Mouse (Mus musculus) hindbrain, embryonic 13.5 days (tissue): ENCODE measurements at regions not wholly inside any gene's neighbourhood (a gene's known extent, or its start where the extent isn't known, plus 50 kb on each side); places are given as distances from the start of the nearest gene placed in this dataset.

Experiments
- ATAC-seq: fragments of 200-750 bp; cut with Nextera tagmentation; 2 replicates; pipeline ENCODE4 v1.8.0; 2017; ENCODE audit warnings: moderate TSS enrichment; ENCODE audit not compliant: low FRiP score
- H3K27ac ChIP-seq: fragments of 300-500 bp; sonication (generic); 2 replicates; pipeline ENCODE4 v1.5.1; 2015; ENCODE audit warnings: inconsistent platforms, mild to moderate bottlenecking, moderate library complexity
- H3K27me3 ChIP-seq: fragments of 300-500 bp; sonication (generic); 2 replicates; pipeline ENCODE4 v1.6.1; 2015; ENCODE audit warnings: mild to moderate bottlenecking, inconsistent platforms
- H3K36me3 ChIP-seq: fragments of 300-500 bp; sonication (generic); 2 replicates; pipeline ENCODE4 v1.6.1; 2015; ENCODE audit warnings: mild to moderate bottlenecking, inconsistent platforms
- H3K4me1 ChIP-seq: fragments of 300-500 bp; sonication (generic); replicated peaks from 2 replicates; pipeline ENCODE4 v1.6.1; 2015; ENCODE audit warnings: inconsistent platforms
- H3K4me2 ChIP-seq: fragments of 300-500 bp; sonication (generic); 2 replicates; pipeline ENCODE4 v1.6.1; 2015; ENCODE audit warnings: inconsistent platforms, mild to moderate bottlenecking, moderate library complexity
- H3K4me3 ChIP-seq: fragments of 300-500 bp; sonication (generic); 2 replicates; pipeline ENCODE4 v1.5.1; 2015; ENCODE audit warnings: mild to moderate bottlenecking, inconsistent platforms
- H3K9ac ChIP-seq: fragments of 300-500 bp; sonication (generic); 2 replicates; pipeline ENCODE4 v1.6.1; 2015; ENCODE audit warnings: mild to moderate bottlenecking, inconsistent platforms
- H3K9me3 ChIP-seq: fragments of 300-500 bp; sonication (generic); 2 replicates; pipeline ENCODE4 v1.6.1; 2016; ENCODE audit warnings: inconsistent platforms
- WGBS: fragments of 180-500 bp; shearing (Covaris S2); methylation state at CpG from one replicate; pipeline ENCODE4 v1.1.7; 2015; 5-methylcytosine and 5-hydroxymethylcytosine counted together

DNA sequence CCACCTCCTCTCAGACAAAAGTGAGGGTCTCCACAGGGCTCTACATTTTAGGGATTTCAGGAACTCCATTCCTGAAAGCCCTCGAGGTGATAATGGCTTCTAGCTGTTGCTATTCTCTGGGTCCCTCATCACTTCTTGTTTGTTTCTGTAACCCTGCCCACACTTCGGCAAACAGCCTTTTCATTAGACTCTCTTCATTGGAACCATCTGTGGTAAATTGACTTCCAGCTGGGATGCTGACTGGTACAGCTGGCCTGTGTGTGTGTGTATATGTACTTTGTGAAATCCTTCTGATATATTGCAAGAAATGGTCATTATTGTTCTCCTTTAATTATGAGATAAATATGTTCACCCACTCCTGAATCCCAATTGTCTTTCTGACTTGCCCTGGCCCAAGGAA is 50.3 kb downstream of the Gm10192 start:
- WGBS = 32% methylated on average over 2 of the region's 2 CpGs
- no peak overlapping the region for H3K27ac ChIP-seq
- 0 out of 2 replicates have a peak, but pooled peaks have one; percentile 54 for ATAC-seq
- H3K36me3 ChIP-seq = no peaks in the 10 kb centered on the region
- no peak overlapping the region for H3K4me2 ChIP-seq
- H3K27me3 ChIP-seq = no peaks in the 10 kb centered on the region
- no peak overlapping the region for H3K4me3 ChIP-seq
- H3K4me1 ChIP-seq = no peaks in the 10 kb centered on the region
- no peak overlapping the region for H3K9ac ChIP-seq
- H3K9me3 ChIP-seq = no peaks in the 10 kb centered on the region

DNA sequence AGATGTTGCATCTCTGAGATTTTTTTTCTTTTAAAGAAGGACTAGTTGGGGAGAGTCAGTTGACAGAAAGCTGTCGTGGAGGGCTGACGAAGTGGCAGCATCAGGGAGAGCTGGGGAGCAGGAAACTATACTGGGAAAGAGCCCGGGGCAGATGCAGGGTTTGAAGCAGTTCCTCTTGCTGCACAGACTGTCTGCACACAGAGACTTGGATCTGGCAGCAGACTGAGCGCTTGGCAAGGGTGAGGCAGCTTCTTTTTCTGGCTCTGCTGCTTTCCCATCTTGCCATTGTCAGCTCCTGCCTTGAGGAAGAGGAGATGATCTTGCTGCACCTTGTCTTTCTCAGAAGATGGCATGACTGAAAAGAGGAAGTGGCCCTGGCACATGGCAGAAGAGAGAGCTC is 55.2 kb downstream of the Gm10192 start:
- no peak for ATAC-seq
- Histone ChIP-seq H3K4me3 (no peak overlapping the region), H3K36me3 (no peaks in the 10 kb centered on the region), H3K27me3 (no peaks in the 10 kb centered on the region), H3K4me1 (no peaks in the 10 kb centered on the region), H3K9ac (no peak overlapping the region), H3K4me2 (no peak overlapping the region), H3K27ac (no peak overlapping the region), H3K9me3 (no peaks in the 10 kb centered on the region)
- WGBS = 68% methylated on average over 4 of the region's 4 CpGs

DNA sequence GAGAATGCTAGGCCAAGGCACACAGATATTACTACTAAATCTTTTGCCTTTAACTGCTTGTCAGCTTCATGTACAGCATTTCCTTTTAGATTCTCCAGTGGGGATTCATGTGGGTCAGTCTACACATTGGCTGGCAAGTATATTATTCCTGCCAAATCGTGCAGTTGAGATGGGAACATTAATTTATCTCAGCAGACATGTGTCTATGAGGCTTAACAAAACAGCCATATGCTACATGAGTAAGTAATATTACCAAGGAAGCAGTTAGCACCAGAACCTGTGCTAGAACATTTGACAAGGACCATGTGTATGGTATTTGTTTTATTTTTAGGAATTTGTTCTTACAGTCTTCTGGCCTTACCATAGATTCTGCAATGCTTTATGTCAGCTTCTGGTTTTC is 59.1 kb downstream of the Gm10192 start:
- no peak for ATAC-seq
- Histone ChIP-seq H3K4me3 (no peak overlapping the region), H3K4me1 (no peaks in the 10 kb centered on the region), H3K9me3 (no peaks in the 10 kb centered on the region), H3K4me2 (no peak overlapping the region), H3K9ac (no peak overlapping the region), H3K27me3 (no peaks in the 10 kb centered on the region), H3K27ac (no peak overlapping the region), H3K36me3 (no peaks in the 10 kb centered on the region)
- 69% methylated on average over 1 of the region's 1 CpGs for WGBS

GRCm38 (mm10) chr4:97121952-97122351 is 61.0 kb downstream of the Gm10192 start:
- no peak overlapping the region for H3K27ac ChIP-seq
- no peaks in the 10 kb centered on the region for H3K9me3 ChIP-seq
- no peak overlapping the region for H3K9ac ChIP-seq
- H3K27me3 ChIP-seq = no peaks in the 10 kb centered on the region
- H3K4me2 ChIP-seq = no peak overlapping the region
- no peak for ATAC-seq
- H3K4me3 ChIP-seq = no peak overlapping the region
- no peaks in the 10 kb centered on the region for H3K4me1 ChIP-seq
- H3K36me3 ChIP-seq = no peaks in the 10 kb centered on the region
- WGBS = 90% methylated on average over 2 of the region's 2 CpGs

- Histone ChIP-seq H3K36me3 (no peaks in the 10 kb centered on the region), H3K27ac (no peak overlapping the region), H3K4me3 (no peak overlapping the region), H3K4me2 (no peak overlapping the region), H3K9me3 (no peaks in the 10 kb centered on the region), H3K9ac (no peak overlapping the region), H3K27me3 (no peaks in the 10 kb centered on the region), H3K4me1 (no peaks in the 10 kb centered on the region)
- WGBS = 89% methylated on average over 2 of the region's 2 CpGs
- no peak for ATAC-seq
Measured at GRCm38 (mm10) chr4:97119459-97119858, 63.5 kb downstream of the Gm10192 start.

GRCm38 (mm10) chr4:97117016-97117415 is 66.0 kb downstream of the Gm10192 start:
- Histone ChIP-seq H3K27me3 (no peaks in the 10 kb centered on the region), H3K9me3 (no peaks in the 10 kb centered on the region), H3K9ac (no peak overlapping the region), H3K27ac (no peak overlapping the region), H3K36me3 (no peaks in the 10 kb centered on the region), H3K4me1 (no peaks in the 10 kb centered on the region), H3K4me2 (no peak overlapping the region), H3K4me3 (no peak overlapping the region)
- WGBS = 69% methylated on average over 1 of the region's 1 CpGs
- ATAC-seq = no peak

GRCm38 (mm10) chr4:97102752-97103052 is 80.3 kb downstream of the Gm10192 start:
- H3K4me2 ChIP-seq = no peak overlapping the region
- no peak overlapping the region for H3K9ac ChIP-seq
- WGBS = 76% methylated on average over 1 of the region's 1 CpGs
- no peaks in the 10 kb centered on the region for H3K9me3 ChIP-seq
- no peak overlapping the region for H3K27ac ChIP-seq
- H3K36me3 ChIP-seq = no peaks in the 10 kb centered on the region
- H3K4me3 ChIP-seq = no peak overlapping the region
- H3K4me1 ChIP-seq = no peaks in the 10 kb centered on the region
- no peak for ATAC-seq
- no peaks in the 10 kb centered on the region for H3K27me3 ChIP-seq

DNA sequence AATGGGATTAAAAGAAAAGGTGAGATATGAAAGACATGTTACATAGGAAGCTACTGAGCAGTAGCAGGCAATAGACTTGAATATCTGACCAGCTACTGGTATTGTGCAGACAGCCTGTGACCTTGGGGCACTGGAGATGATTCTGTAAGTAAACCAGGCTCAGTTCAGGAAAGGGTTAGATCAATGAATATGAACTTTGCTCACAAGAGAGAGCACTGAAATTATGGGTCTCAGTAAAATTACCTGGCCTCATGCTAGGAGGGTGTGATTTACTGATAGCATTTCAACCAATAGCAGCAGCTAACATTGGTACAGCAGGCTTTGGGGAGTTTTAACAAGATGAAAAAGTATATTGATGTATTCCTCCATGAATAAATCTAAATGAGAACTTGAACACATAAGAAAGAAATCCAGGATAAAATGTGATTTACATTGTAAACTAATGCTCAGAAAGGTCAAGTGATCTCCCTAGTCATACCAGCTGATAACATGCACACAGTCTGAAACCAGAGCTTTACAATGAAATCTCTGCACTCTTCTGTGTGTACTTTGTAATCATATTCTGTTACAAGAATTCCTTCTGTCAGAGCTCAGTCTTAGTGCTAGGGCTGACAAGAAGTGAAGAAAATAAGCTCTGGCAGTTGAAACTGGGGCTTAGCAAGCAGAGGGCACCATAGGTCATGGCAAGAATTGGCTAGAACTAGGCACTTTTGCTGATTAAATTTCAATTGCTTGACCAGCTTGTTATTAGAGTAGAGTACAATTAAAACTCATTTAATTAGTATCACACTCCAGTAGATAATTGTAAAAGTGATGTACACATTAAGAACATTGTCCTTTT is 80.8 kb downstream of the Gm10192 start:
- no peaks in the 10 kb centered on the region for H3K36me3 ChIP-seq
- no peaks in the 10 kb centered on the region for H3K27me3 ChIP-seq
- H3K4me1 ChIP-seq = no peaks in the 10 kb centered on the region
- no peaks in the 10 kb centered on the region for H3K9me3 ChIP-seq
- H3K4me3 ChIP-seq = no peak overlapping the region
- no peak overlapping the region for H3K4me2 ChIP-seq
- H3K9ac ChIP-seq = no peak overlapping the region
- no peak for ATAC-seq
- no peak overlapping the region for H3K27ac ChIP-seq

- Histone ChIP-seq H3K27ac (no peak overlapping the region), H3K27me3 (no peaks in the 10 kb centered on the region), H3K4me1 (no peaks in the 10 kb centered on the region), H3K4me2 (no peak overlapping the region), H3K36me3 (no peaks in the 10 kb centered on the region), H3K9me3 (no peaks in the 10 kb centered on the region), H3K9ac (no peak overlapping the region), H3K4me3 (no peak overlapping the region)
- no peak for ATAC-seq
- WGBS = 86% methylated on average over 3 of the region's 3 CpGs
Measured at GRCm38 (mm10) chr4:97099721-97100120, 83.2 kb downstream of the Gm10192 start.

DNA sequence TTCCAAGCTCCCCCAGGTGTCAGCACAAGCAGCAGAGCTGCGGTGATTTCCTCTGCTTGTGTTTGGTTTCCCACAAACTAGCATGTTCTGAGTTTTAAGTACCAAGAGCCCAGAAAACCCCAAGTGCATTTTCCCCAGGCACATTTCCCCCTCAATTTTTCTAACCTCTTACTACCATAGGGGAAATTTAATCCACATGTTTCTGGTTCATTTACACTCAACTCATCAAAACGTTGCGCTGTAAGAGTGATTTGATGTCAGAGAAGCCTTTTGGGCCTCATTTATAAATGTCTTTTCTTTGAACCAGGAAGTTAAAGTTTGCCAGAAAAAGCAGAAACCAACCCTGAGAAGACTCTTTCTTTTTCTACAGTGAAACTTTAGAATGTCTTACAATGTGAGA is 89.4 kb downstream of the Gm10192 start:
- no peaks in the 10 kb centered on the region for H3K27me3 ChIP-seq
- H3K9me3 ChIP-seq = no peaks in the 10 kb centered on the region
- H3K9ac ChIP-seq = no peak overlapping the region
- 78% methylated on average over 3 of the region's 3 CpGs for WGBS
- ATAC-seq = no peak
- H3K4me1 ChIP-seq = no peaks in the 10 kb centered on the region
- no peaks in the 10 kb centered on the region for H3K36me3 ChIP-seq
- H3K27ac ChIP-seq = no peak overlapping the region
- no peak overlapping the region for H3K4me2 ChIP-seq
- H3K4me3 ChIP-seq = no peak overlapping the region

GRCm38 (mm10) chr4:97050735-97051134 is 132.2 kb downstream of the Gm10192 start:
- no peak for ATAC-seq

DNA sequence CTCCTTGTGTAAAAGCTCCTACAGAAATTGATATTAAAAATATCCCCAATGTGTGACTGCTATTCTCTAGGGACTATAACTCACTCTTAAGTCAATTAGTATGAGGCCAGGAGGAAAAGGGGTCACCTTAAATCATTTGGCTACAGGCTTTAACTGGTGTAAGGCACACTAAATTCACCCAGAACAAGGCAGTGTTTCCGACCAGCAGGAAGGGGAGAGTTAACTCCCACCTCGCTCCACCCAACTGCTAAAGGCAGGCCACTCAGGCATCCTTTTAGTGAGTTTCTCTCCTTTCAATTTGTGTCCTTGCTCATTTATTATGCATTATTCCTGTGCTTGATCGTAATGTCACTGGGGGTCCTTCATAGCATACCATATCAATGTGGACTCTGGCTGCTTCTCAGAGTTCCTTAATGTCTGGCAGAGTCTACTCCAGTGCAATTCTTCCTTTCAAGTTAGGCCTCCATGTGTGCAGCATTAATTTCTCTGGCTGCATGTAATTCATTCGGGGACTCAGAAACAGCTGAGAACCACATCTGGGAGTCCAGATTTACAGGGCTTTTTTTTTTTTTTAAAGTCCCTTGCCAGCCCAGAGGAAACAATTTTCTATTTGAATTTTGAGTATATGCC is 133.8 kb downstream of the Gm10192 start:
- H3K9ac ChIP-seq = no peak overlapping the region
- no peaks in the 10 kb centered on the region for H3K36me3 ChIP-seq
- no peak overlapping the region for H3K4me2 ChIP-seq
- no peak overlapping the region for H3K27ac ChIP-seq
- H3K9me3 ChIP-seq = no peaks in the 10 kb centered on the region
- 0 out of 2 replicates have a peak, but pooled peaks have one; percentile 32 for ATAC-seq
- H3K4me1 ChIP-seq = peaks cover 5% of the 10 kb centered on the region; the same call in 1 of the 2 replicates
- no peaks in the 10 kb centered on the region for H3K27me3 ChIP-seq
- H3K4me3 ChIP-seq = no peak overlapping the region
- WGBS = 54% methylated on average over 4 of the region's 4 CpGs

More at GRCm38 (mm10) chr4:97050735-97051134, 132.2 kb downstream of the Gm10192 start:
- no peaks in the 10 kb centered on the region for H3K36me3 ChIP-seq
- peaks cover 5% of the 10 kb centered on the region; the same call in 1 of the 2 replicates for H3K4me1 ChIP-seq
- WGBS = 77% methylated on average over 6 of the region's 6 CpGs
- no peak overlapping the region for H3K4me2 ChIP-seq
- H3K27me3 ChIP-seq = no peaks in the 10 kb centered on the region
- no peak overlapping the region for H3K9ac ChIP-seq
- H3K27ac ChIP-seq = no peak overlapping the region
- H3K9me3 ChIP-seq = no peaks in the 10 kb centered on the region
- H3K4me3 ChIP-seq = no peak overlapping the region
